Mouse (Mus musculus): Measurements from ENCODE around the gene Olfr616.
"Not testable (repeated sequence)": the region's sequence is repeated elsewhere in the genome, so short reads cannot be mapped to it uniquely, and the experiment has no call there.

Olfr616 gene

DNA sequence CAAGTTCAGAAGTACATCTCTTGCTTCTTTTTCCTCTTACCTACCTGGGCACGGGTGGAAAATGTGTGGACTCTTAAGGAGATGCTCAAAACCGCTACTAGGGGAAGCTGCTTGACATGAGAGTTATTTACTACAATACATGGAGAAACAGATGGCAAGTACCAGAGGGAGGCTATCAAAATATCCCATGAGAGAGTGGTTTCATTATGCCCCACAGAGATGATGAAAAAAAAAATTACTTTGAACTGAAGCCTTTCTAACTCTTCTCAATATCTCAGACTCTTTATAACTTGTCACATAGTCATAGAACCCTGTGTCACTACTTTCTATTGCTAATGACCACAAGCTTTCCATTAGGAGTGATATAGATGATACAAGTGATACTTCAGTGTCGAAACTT is at the start of gene Olfr616:
Gene Olfr616 (minus strand): TSS at position 101 of the 400 bp plus-strand sequence.
- no peak for DNase-seq

DNA sequence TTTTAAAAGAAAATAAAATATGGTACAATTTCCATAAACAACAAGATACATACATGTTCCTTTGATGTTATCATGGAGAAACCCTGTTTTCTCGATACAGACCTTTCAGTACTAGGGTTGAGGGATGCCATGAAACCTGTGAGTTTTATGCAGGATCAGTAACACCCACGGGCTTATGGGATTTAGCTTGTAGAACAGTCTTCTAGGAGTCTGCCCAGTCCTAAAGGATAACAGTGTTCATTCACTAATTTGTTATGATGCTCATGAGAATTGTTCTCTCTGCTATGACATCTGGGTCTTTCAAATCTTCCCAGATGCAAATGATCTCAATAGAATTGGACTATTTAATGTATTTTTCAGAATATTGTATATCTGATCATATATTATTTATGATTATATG is 43.5 kb upstream of the Olfr616 start, which contains the start of gene Olfr620:
Gene Olfr620 (minus strand): TSS at position 101 of the 400 bp plus-strand sequence.
- no peak for DNase-seq

- DNase-seq, result no peak
Observed at GRCm38 (mm10) chr7:103607425-103607824, 38.5 kb upstream of the Olfr616 start.

DNA sequence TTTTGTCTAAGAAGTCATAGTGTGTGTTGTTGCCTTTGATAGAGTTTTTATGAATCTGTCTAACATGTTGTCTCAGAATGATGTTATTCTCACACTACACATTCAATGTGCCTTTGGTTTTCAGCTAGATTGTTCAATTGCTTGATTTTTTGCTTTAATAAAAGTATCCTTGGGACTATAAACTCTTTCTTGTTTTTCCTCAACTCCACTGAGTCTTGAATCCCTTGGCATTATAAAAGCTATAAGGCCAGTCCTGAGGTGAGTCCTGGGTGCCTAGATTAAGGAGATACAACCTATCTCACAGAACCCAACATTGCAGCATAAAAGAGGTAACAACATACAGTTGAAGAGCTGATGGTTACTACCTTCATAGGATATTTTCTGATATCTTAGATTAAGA is 31.3 kb upstream of the Olfr616 start, which contains the start of gene Olfr619:
Gene Olfr619 (plus strand): TSS at position 301 of the 400 bp plus-strand sequence.
- no peak for DNase-seq

DNA sequence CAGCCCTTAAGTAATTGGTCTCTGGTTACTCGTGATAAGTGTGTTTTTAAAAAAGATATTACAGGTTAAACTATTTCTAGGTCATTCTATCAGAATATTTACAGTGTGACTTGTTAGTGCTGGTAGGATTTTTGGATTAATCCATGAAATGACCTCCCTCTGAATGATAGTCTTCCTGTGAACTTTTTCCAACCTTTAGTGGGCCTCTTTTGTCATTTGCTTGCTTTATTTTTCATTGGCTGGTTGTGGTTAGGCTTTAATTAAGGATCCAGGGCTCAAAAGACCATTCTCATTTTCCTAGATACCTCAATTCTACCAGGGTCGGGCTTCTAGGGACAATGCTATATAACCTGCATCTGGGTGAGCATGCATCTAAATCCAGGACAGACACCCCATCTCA is 20.9 kb upstream of the Olfr616 start, which contains the start of gene Olfr618:
Gene Olfr618 (plus strand): TSS at position 301 of the 400 bp plus-strand sequence.
- no peak for DNase-seq

- no peak for DNase-seq
Observed at GRCm38 (mm10) chr7:103572761-103573160, 3.8 kb upstream of the Olfr616 start, which contains the start of gene Olfr617. TSS of gene Olfr617 (plus strand) at chr7:103573061.

DNA sequence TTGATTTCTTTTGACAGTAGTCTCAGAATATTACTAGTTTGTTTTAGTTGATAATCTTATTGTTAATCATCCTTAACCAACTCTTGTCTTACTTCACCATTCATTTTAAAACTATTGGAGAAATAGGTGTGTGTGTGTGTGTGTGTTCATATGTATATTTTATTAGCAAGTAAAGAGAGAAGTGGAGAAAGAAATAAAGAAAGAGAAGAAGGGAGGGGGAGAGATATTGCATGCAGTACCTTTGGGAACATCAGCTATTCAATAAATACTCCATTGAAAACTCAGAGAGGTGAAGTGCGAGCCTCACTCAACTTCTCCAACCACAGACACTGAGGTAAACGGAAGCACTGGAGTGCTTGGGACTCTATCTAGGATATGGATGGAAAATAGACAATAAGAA is 13.2 kb downstream of the Olfr616 start, which contains the start of gene Olfr615:
Gene Olfr615 (plus strand): TSS at position 301 of the 400 bp plus-strand sequence.
- no peak for DNase-seq

- DNase-seq, result no peak
Observed at GRCm38 (mm10) chr7:103547774-103548173, 21.2 kb downstream of the Olfr616 start, which contains the start of gene Olfr613. TSS of gene Olfr613 (plus strand) at chr7:103548074.

GRCm38 (mm10) chr7:103542617-103543016 is 26.3 kb downstream of the Olfr616 start, which contains the start of gene Olfr612:
TSS of gene Olfr612 (minus strand) at chr7:103542717.
- DNase-seq, result not testable (repeated sequence)

DNA sequence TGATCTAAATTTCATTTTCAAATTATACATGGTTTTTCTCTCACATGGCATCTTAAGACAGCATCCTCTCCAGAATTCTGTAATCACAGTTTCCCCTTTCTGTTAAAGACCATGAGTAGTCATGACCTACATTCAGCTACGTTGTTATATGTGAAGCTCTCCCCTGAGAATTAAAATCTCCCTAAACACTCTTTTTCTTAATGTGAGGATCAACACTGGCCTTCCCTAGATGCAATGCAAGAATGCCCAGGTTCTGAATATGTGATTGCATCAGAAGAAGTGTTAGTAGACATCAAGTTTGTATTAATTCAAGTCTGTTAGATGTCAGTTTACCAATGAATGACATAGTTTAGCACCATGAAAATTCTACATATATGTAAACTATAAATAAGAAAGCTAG is 48.2 kb downstream of the Olfr616 start, which contains the start of gene Olfr611:
Gene Olfr611 (minus strand): TSS at position 101 of the 400 bp plus-strand sequence.
- not testable (repeated sequence) for DNase-seq
